Mouse (Mus musculus) embryonic fibroblast, embryonic 13.5 days (primary cell): ENCODE results near the gene Folr2.

Source experiments
- CTCF ChIP-seq: IDR thresholded peaks from 2 replicates; pipeline ENCODE4 v1.5.1; 2011; ENCODE audit warnings: mild to moderate bottlenecking, control low read depth, low read length, moderate library complexity, borderline replicate concordance; ENCODE audit not compliant: insufficient read depth
- POLR2A ChIP-seq: IDR thresholded peaks from 2 replicates; pipeline ENCODE4 v1.6.1; 2011; ENCODE audit warnings: low read depth, mild to moderate bottlenecking, control low read depth, low read length, moderate library complexity

- TF ChIP-seq CTCF (no peak), POLR2A (no peak)
These were observed 49.7 kb upstream of the Folr2 start for GRCm38 (mm10) chr7:101906696-101907095.
